Mouse (Mus musculus) kidney, embryonic 15.5 days (tissue): Measurements from ENCODE around the gene Serpinc1. TPM values are rescaled to one million over a fixed set of nuclear protein-coding genes. Genes with fewer than 3 reads are reported as not detected.
"Not testable (repeated sequence)": the region's sequence is repeated elsewhere in the genome, so short reads cannot be mapped to it uniquely, and the experiment has no call there.

Experiments used
- ATAC-seq: fragments of 200-750 bp; cut with Nextera tagmentation; replicated peaks from 2 replicates; pipeline ENCODE4 v1.8.0; 2017; ENCODE audit warnings: moderate TSS enrichment; ENCODE audit not compliant: low FRiP score
- H3K27ac ChIP-seq: fragments of 300-500 bp; sonication (generic); 2 replicates; pipeline ENCODE4 v1.5.1; 2015; ENCODE audit warnings: mild to moderate bottlenecking, inconsistent platforms
- H3K27me3 ChIP-seq: fragments of 300-500 bp; sonication (generic); 2 replicates; pipeline ENCODE4 v1.6.1; 2015; ENCODE audit warnings: inconsistent platforms
- H3K36me3 ChIP-seq: fragments of 300-500 bp; sonication (generic); 2 replicates; pipeline ENCODE4 v1.6.1; 2015; ENCODE audit warnings: inconsistent platforms
- H3K4me1 ChIP-seq: fragments of 300-500 bp; sonication (generic); 2 replicates; pipeline ENCODE4 v1.6.1; 2015; ENCODE audit warnings: inconsistent platforms
- H3K4me2 ChIP-seq: fragments of 300-500 bp; sonication (generic); 2 replicates; pipeline ENCODE4 v1.6.1; 2015; ENCODE audit warnings: moderate library complexity, mild to moderate bottlenecking, inconsistent platforms
- H3K4me3 ChIP-seq: fragments of 300-500 bp; sonication (generic); replicated peaks from 2 replicates; pipeline ENCODE4 v1.5.1; 2015; ENCODE audit warnings: mild to moderate bottlenecking, inconsistent platforms
- H3K9ac ChIP-seq: fragments of 300-500 bp; sonication (generic); 2 replicates; pipeline ENCODE4 v1.6.1; 2015; ENCODE audit warnings: mild to moderate bottlenecking, inconsistent platforms
- H3K9me3 ChIP-seq: fragments of 300-500 bp; sonication (generic); replicated peaks from 2 replicates; pipeline ENCODE4 v1.6.1; 2016; ENCODE audit warnings: inconsistent platforms
- WGBS: fragments of 180-500 bp; shearing (Covaris S2); methylation state at CpG from one replicate; pipeline ENCODE4 v1.1.7; 2015; ENCODE audit warnings: mixed read lengths; 5-methylcytosine and 5-hydroxymethylcytosine counted together
- polyA plus RNA-seq: library from polyadenylated mRNA; unstranded; fragments of >200 nt; fragmentation: Nextera tagmentation; extraction: Ambion mirVana; gene quantifications from 2 replicates; pipeline ENCODE4 v1.2.1, GENCODE M21; 2015

Serpinc1 gene
- polyA plus RNA-seq, 1 experiment from 2014 or later: 6.8 TPM

- no peak overlapping the region for H3K9ac ChIP-seq
- no peak overlapping the region for H3K4me3 ChIP-seq
- no peaks in the 10 kb centered on the region for H3K4me1 ChIP-seq
- H3K27me3 ChIP-seq: no peaks in the 10 kb centered on the region
- peaks cover 42% of the 10 kb centered on the region for H3K36me3 ChIP-seq
- ATAC-seq: no peak
- no peaks in the 10 kb centered on the region for H3K9me3 ChIP-seq
- no peak overlapping the region for H3K27ac ChIP-seq
- 87% methylated on average over 2 of the region's 2 CpGs for WGBS
- H3K4me2 ChIP-seq: no peak overlapping the region
Observed at GRCm38 (mm10) chr1:161027196-161027595, 48.8 kb downstream of the Serpinc1 start.

GRCm38 (mm10) chr1:161028427-161028826, 50.0 kb downstream of the Serpinc1 start:
- H3K27ac ChIP-seq, H3K27me3 ChIP-seq, H3K4me1 ChIP-seq, H3K9me3 ChIP-seq, H3K4me2 ChIP-seq, H3K9ac ChIP-seq, H3K4me3 ChIP-seq, ATAC-seq: not testable (repeated sequence)
- peaks cover 47% of the 10 kb centered on the region for H3K36me3 ChIP-seq
- 92% methylated on average over 1 of the region's 1 CpGs for WGBS

GRCm38 (mm10) chr1:161030058-161030457, 51.7 kb downstream of the Serpinc1 start:
- H3K4me3 ChIP-seq: no peak overlapping the region
- no peak overlapping the region for H3K9ac ChIP-seq
- 91% methylated on average over 3 of the region's 3 CpGs for WGBS
- no peaks in the 10 kb centered on the region for H3K9me3 ChIP-seq
- peaks cover 47% of the 10 kb centered on the region for H3K36me3 ChIP-seq
- no peak overlapping the region for H3K27ac ChIP-seq
- H3K4me2 ChIP-seq: no peak overlapping the region
- no peak for ATAC-seq
- no peaks in the 10 kb centered on the region for H3K27me3 ChIP-seq
- peaks cover 6% of the 10 kb centered on the region; the same call in 1 of the 2 replicates for H3K4me1 ChIP-seq

GRCm38 (mm10) chr1:161031881-161032280, 53.5 kb downstream of the Serpinc1 start:
- 82% methylated on average over 9 of the region's 9 CpGs for WGBS
- H3K4me1 ChIP-seq: peaks cover 6% of the 10 kb centered on the region; the same call in 1 of the 2 replicates
- H3K4me2 ChIP-seq: no peak overlapping the region

GRCm38 (mm10) chr1:161032345-161032744, 54.0 kb downstream of the Serpinc1 start:
- H3K4me2 ChIP-seq: no peak overlapping the region
- H3K9ac ChIP-seq: no peak overlapping the region
- H3K4me1 ChIP-seq: peaks cover 6% of the 10 kb centered on the region; the same call in 1 of the 2 replicates
- H3K9me3 ChIP-seq: no peaks in the 10 kb centered on the region
- no peak overlapping the region for H3K4me3 ChIP-seq
- H3K27me3 ChIP-seq: no peaks in the 10 kb centered on the region
- 90% methylated on average over 7 of the region's 7 CpGs for WGBS
- H3K36me3 ChIP-seq: peaks cover 50% of the 10 kb centered on the region
- H3K27ac ChIP-seq: no peak overlapping the region
- no peak for ATAC-seq

More at GRCm38 (mm10) chr1:161031881-161032280, 53.5 kb downstream of the Serpinc1 start:
- Histone ChIP-seq H3K27me3 (no peaks in the 10 kb centered on the region), H3K9me3 (no peaks in the 10 kb centered on the region), H3K27ac (no peak overlapping the region), H3K4me3 (no peak overlapping the region), H3K9ac (no peak overlapping the region), H3K36me3 (peaks cover 50% of the 10 kb centered on the region)
- ATAC-seq: no peak

GRCm38 (mm10) chr1:161033856-161034434, 55.6 kb downstream of the Serpinc1 start:
- peak overlapping the region; percentile 63 for H3K4me2 ChIP-seq
- ATAC-seq: no peak; the same call in 1 of the 2 replicates
- peak overlapping the region; percentile 88 for H3K4me3 ChIP-seq
- peak overlapping the region; percentile 95 for H3K27ac ChIP-seq
- peak overlapping the region; percentile 81 for H3K9ac ChIP-seq
- no peaks in the 10 kb centered on the region for H3K27me3 ChIP-seq
- no peaks in the 10 kb centered on the region for H3K9me3 ChIP-seq
- peaks cover 14% of the 10 kb centered on the region for H3K4me1 ChIP-seq
- peaks cover 63% of the 10 kb centered on the region for H3K36me3 ChIP-seq
- under 1% methylated on average over 21 of the region's 21 CpGs for WGBS

- H3K9ac ChIP-seq: peak within 1 kb of the TSS; percentile 82
- H3K4me2 ChIP-seq: peak within 1 kb of the TSS; percentile 63
- WGBS: 1% methylated on average over 70 of the region's 76 CpGs
- H3K4me3 ChIP-seq: peak within 1 kb of the TSS; percentile 88
- ATAC-seq: peak; percentile 92
- peak within 1 kb of the TSS; percentile 95 for H3K27ac ChIP-seq
- H3K9me3 ChIP-seq: no peaks in the 10 kb centered on the region
- peaks cover 64% of the 10 kb centered on the region for H3K36me3 ChIP-seq
- H3K4me1 ChIP-seq: peaks cover 16% of the 10 kb centered on the region
- no peaks in the 10 kb centered on the region for H3K27me3 ChIP-seq
Observed at GRCm38 (mm10) chr1:161034435-161035280, 56.3 kb downstream of the Serpinc1 start, which contains the start of gene Zbtb37. Zbtb37 (minus strand) TSS chr1:161034849.

- under 1% methylated on average over 14 of the region's 14 CpGs for WGBS
- Histone ChIP-seq H3K9ac (peak overlapping the region; percentile 82), H3K27me3 (no peaks in the 10 kb centered on the region), H3K4me2 (peak overlapping the region; percentile 63), H3K4me3 (peak overlapping the region; percentile 88), H3K27ac (peak overlapping the region; percentile 95), H3K36me3 (peaks cover 61% of the 10 kb centered on the region), H3K4me1 (peaks cover 16% of the 10 kb centered on the region), H3K9me3 (no peaks in the 10 kb centered on the region)
- ATAC-seq: peak; percentile 15
Observed at GRCm38 (mm10) chr1:161035281-161035785, 56.9 kb downstream of the Serpinc1 start.

GRCm38 (mm10) chr1:161035786-161036404, 57.5 kb downstream of the Serpinc1 start:
- H3K4me3 ChIP-seq: peak overlapping the region; percentile 88
- peaks cover 16% of the 10 kb centered on the region for H3K4me1 ChIP-seq
- H3K27me3 ChIP-seq: no peaks in the 10 kb centered on the region
- ATAC-seq: no peak
- 0% methylated on average over 6 of the region's 6 CpGs for WGBS
- peaks cover 57% of the 10 kb centered on the region for H3K36me3 ChIP-seq
- peak overlapping the region; percentile 63 for H3K4me2 ChIP-seq
- peak overlapping the region; percentile 95 for H3K27ac ChIP-seq
- no peaks in the 10 kb centered on the region for H3K9me3 ChIP-seq
- H3K9ac ChIP-seq: peak overlapping the region; percentile 82

- peak overlapping the region; percentile 88 for H3K4me3 ChIP-seq
- peak overlapping the region; percentile 95 for H3K27ac ChIP-seq
- peak overlapping the region; percentile 82 for H3K9ac ChIP-seq
- H3K9me3 ChIP-seq: no peaks in the 10 kb centered on the region
- peak overlapping the region; percentile 63 for H3K4me2 ChIP-seq
- H3K36me3 ChIP-seq: peaks cover 52% of the 10 kb centered on the region
- H3K27me3 ChIP-seq: no peaks in the 10 kb centered on the region
- ATAC-seq: no peak
- H3K4me1 ChIP-seq: peaks cover 16% of the 10 kb centered on the region
- 1% methylated on average over 5 of the region's 5 CpGs for WGBS
Observed at GRCm38 (mm10) chr1:161036411-161036841, 58.0 kb downstream of the Serpinc1 start.

GRCm38 (mm10) chr1:161037026-161037425, 58.6 kb downstream of the Serpinc1 start:
- no peaks in the 10 kb centered on the region for H3K9me3 ChIP-seq
- WGBS: 0% methylated on average over 1 of the region's 1 CpGs
- no peaks in the 10 kb centered on the region for H3K27me3 ChIP-seq
- H3K4me1 ChIP-seq: peaks cover 16% of the 10 kb centered on the region
- ATAC-seq: no peak
- peak overlapping the region; percentile 95 for H3K27ac ChIP-seq
- H3K36me3 ChIP-seq: peaks cover 46% of the 10 kb centered on the region
- H3K9ac ChIP-seq: peak overlapping the region; percentile 82
- peak overlapping the region; percentile 63 for H3K4me2 ChIP-seq
- H3K4me3 ChIP-seq: peak overlapping the region; percentile 88
